Mouse (Mus musculus) MEL (cell line): ENCODE measurements around the gene Garnl3. TPM values are rescaled to one million over a fixed set of nuclear protein-coding genes. Genes with fewer than 3 reads are reported as not detected.

Source experiments
- DNase-seq: peaks from one replicate; pipeline ENCODE4 v3.0.0; 2011; ENCODE audit warnings: low read depth, low spot score
- H3K27ac ChIP-seq: 2 replicates; pipeline ENCODE4 v1.5.1; 2012; ENCODE audit warnings: low read depth, mild to moderate bottlenecking, control low read depth, low read length, moderate library complexity; ENCODE audit not compliant: control insufficient read depth
- H3K27me3 ChIP-seq, 2 experiments: fragments of 150-350 bp in 1 of 2; sonication (generic) in 1 of 2; 2 replicates each; pipeline ENCODE4 v1.6.1; 2012; ENCODE audit warnings: low read length in 2 of 2, mild to moderate bottlenecking in 2 of 2, improper control_type of control experiment in 1 of 2, moderate library complexity in 1 of 2; ENCODE audit not compliant: insufficient read depth in 2 of 2, control insufficient read depth in 1 of 2
- H3K36me3 ChIP-seq, 2 experiments: 2 replicates each; pipeline ENCODE4 v1.6.1; 2012 to 2014; ENCODE audit warnings: low read length in 2 of 2, improper control_type of control experiment in 1 of 2, inconsistent platforms in 1 of 2, mild to moderate bottlenecking in 1 of 2; ENCODE audit not compliant: insufficient read depth in 2 of 2, control insufficient read depth in 1 of 2
- H3K4me1 ChIP-seq, 2 experiments: fragments of 150-350 bp in 1 of 2; sonication (generic) in 1 of 2; 2 replicates each; pipeline ENCODE4 v1.6.1; 2012; ENCODE audit warnings: low read length in 2 of 2, improper control_type of control experiment in 1 of 2, mild to moderate bottlenecking in 1 of 2; ENCODE audit not compliant: insufficient read depth in 2 of 2, control insufficient read depth in 1 of 2
- H3K4me3 ChIP-seq, 2 experiments: fragments of 150-350 bp in 1 of 2; sonication (generic) in 1 of 2; 2 replicates each; pipeline ENCODE4 v1.5.1; 2012; ENCODE audit warnings: low read depth in 2 of 2, low read length in 2 of 2, mild to moderate bottlenecking in 2 of 2, moderate library complexity in 2 of 2, control low read depth in 1 of 2, improper control_type of control experiment in 1 of 2; ENCODE audit not compliant: control insufficient read depth in 1 of 2, insufficient read depth in 1 of 2
- H3K79me2 ChIP-seq: 2 replicates; pipeline ENCODE4 v1.6.1; 2012; ENCODE audit warnings: mild to moderate bottlenecking, low read length, moderate library complexity; ENCODE audit not compliant: control insufficient read depth, poor library complexity, insufficient read depth
- H3K9ac ChIP-seq: 2 replicates; pipeline ENCODE4 v1.6.1; 2012; ENCODE audit warnings: low read depth, mild to moderate bottlenecking, control low read depth, low read length, moderate library complexity; ENCODE audit not compliant: control insufficient read depth, poor library complexity, severe bottlenecking
- H3K9me3 ChIP-seq: fragments of 150-350 bp; sonication (generic); replicated peaks from 2 replicates; pipeline ENCODE4 v1.6.1; 2012; ENCODE audit warnings: mild to moderate bottlenecking, low read length, improper control_type of control experiment, moderate library complexity; ENCODE audit not compliant: insufficient read depth
- BHLHE40 ChIP-seq: IDR thresholded peaks from 2 replicates; pipeline ENCODE4 v1.6.1; 2012; ENCODE audit warnings: low read depth, mild to moderate bottlenecking, inconsistent platforms, low read length, improper control_type of control experiment, borderline replicate concordance
- CHD1 ChIP-seq: IDR thresholded peaks from 2 replicates; pipeline ENCODE4 v1.6.1; 2012; ENCODE audit warnings: low read depth, mild to moderate bottlenecking, inconsistent platforms, low read length, improper control_type of control experiment
- CHD2 ChIP-seq: IDR thresholded peaks from 2 replicates; pipeline ENCODE4 v1.6.1; 2011; ENCODE audit warnings: low read length, improper control_type of control experiment
- CTCF ChIP-seq, 3 experiments: IDR thresholded peaks in 2 of 3; conservative IDR thresholded peaks in 1 of 3; 2 replicates each; pipeline ENCODE4 v1.5.1; 2011 to 2012; ENCODE audit warnings: low read length in 3 of 3, low read depth in 2 of 3, mild to moderate bottlenecking in 2 of 3, improper control_type of control experiment in 1 of 3, inconsistent platforms in 1 of 3, mixed read lengths in 1 of 3, moderate library complexity in 1 of 3; ENCODE audit not compliant: control insufficient read depth in 1 of 3, insufficient read depth in 1 of 3, poor library complexity in 1 of 3, severe bottlenecking in 1 of 3
- E2F4 ChIP-seq: IDR thresholded peaks from 2 replicates; pipeline ENCODE4 v1.6.1; 2011; ENCODE audit warnings: low read depth, low read length, improper control_type of control experiment, borderline replicate concordance
- ELF1 ChIP-seq: IDR thresholded peaks from 2 replicates; pipeline ENCODE4 v1.6.1; 2014; ENCODE audit warnings: low read depth, mild to moderate bottlenecking, inconsistent platforms, low read length, improper control_type of control experiment, moderate library complexity
- EP300 ChIP-seq, 2 experiments: IDR thresholded peaks; 2 replicates each; pipeline ENCODE4 v1.6.1; 2011; ENCODE audit warnings: improper control_type of control experiment in 2 of 2, low read length in 2 of 2, low read depth in 1 of 2, mild to moderate bottlenecking in 1 of 2
- ETS1 ChIP-seq: IDR thresholded peaks from 2 replicates; pipeline ENCODE4 v1.6.1; 2012; ENCODE audit warnings: low read depth, mild to moderate bottlenecking, inconsistent platforms, low read length, improper control_type of control experiment, moderate library complexity
- GATA1 ChIP-seq: IDR thresholded peaks from 2 replicates; pipeline ENCODE4 v1.6.1; 2011; ENCODE audit warnings: low read depth, low read length, improper control_type of control experiment
- HCFC1 ChIP-seq: IDR thresholded peaks from 2 replicates; pipeline ENCODE4 v1.6.1; 2012; ENCODE audit warnings: low read depth, mild to moderate bottlenecking, inconsistent platforms, low read length, improper control_type of control experiment, moderate library complexity
- JUND ChIP-seq: IDR thresholded peaks from 2 replicates; pipeline ENCODE4 v1.6.1; 2011; ENCODE audit warnings: low read depth, mild to moderate bottlenecking, improper control_type of control experiment, low read length
- MAFK ChIP-seq: IDR thresholded peaks from 2 replicates; pipeline ENCODE4 v1.6.1; 2011; ENCODE audit warnings: low read depth, mild to moderate bottlenecking, low read length, improper control_type of control experiment, borderline replicate concordance
- MAX ChIP-seq: IDR thresholded peaks from 2 replicates; pipeline ENCODE4 v1.6.1; 2011; ENCODE audit warnings: low read length, improper control_type of control experiment
- MEF2A ChIP-seq: IDR thresholded peaks from 2 replicates; pipeline ENCODE4 v1.6.1; 2014; ENCODE audit warnings: low read depth, mild to moderate bottlenecking, inconsistent platforms, low read length, improper control_type of control experiment; ENCODE audit not compliant: poor library complexity, insufficient replicate concordance, severe bottlenecking; ENCODE audit errors: extremely low read depth
- MXI1 ChIP-seq: IDR thresholded peaks from 2 replicates; pipeline ENCODE4 v1.6.1; 2011; ENCODE audit warnings: mild to moderate bottlenecking, low read depth, low read length, improper control_type of control experiment
- MYB ChIP-seq: IDR thresholded peaks from 2 replicates; pipeline ENCODE4 v1.6.1; 2011; ENCODE audit warnings: mild to moderate bottlenecking, low read depth, low read length, improper control_type of control experiment
- MYC ChIP-seq: IDR thresholded peaks from 2 replicates; pipeline ENCODE4 v1.6.1; 2011; ENCODE audit warnings: low read depth, mild to moderate bottlenecking, low read length, improper control_type of control experiment, moderate library complexity
- NRF1 ChIP-seq: IDR thresholded peaks from 2 replicates; pipeline ENCODE4 v1.6.1; 2014; ENCODE audit warnings: low read depth, mild to moderate bottlenecking, inconsistent platforms, low read length, improper control_type of control experiment, moderate library complexity; ENCODE audit not compliant: poor library complexity, insufficient read depth, severe bottlenecking
- POLR2A ChIP-seq, 2 experiments: IDR thresholded peaks; 2 replicates each; pipeline ENCODE4 v1.6.1; 2011 to 2012; ENCODE audit warnings: low read length in 2 of 2, mild to moderate bottlenecking in 2 of 2, control low read depth in 1 of 2, improper control_type of control experiment in 1 of 2, low read depth in 1 of 2, moderate library complexity in 1 of 2; ENCODE audit not compliant: control insufficient read depth in 1 of 2, insufficient read depth in 1 of 2, poor library complexity in 1 of 2
- POLR2AphosphoS2 ChIP-seq: IDR thresholded peaks from 2 replicates; pipeline ENCODE4 v1.6.1; 2011; ENCODE audit warnings: low read length, improper control_type of control experiment
- POLR2AphosphoS5 ChIP-seq: IDR thresholded peaks from 2 replicates; pipeline ENCODE4 v1.6.1; 2012; ENCODE audit warnings: low read depth, borderline replicate concordance, mild to moderate bottlenecking, inconsistent platforms, low read length, moderate library complexity, mixed read lengths
- RAD21 ChIP-seq: IDR thresholded peaks from 2 replicates; pipeline ENCODE4 v1.6.1; 2011; ENCODE audit warnings: mild to moderate bottlenecking, low read depth, low read length, improper control_type of control experiment
- RCOR1 ChIP-seq: IDR thresholded peaks from 2 replicates; pipeline ENCODE4 v1.6.1; 2012; ENCODE audit warnings: low read depth, mild to moderate bottlenecking, inconsistent platforms, low read length, improper control_type of control experiment
- SMC3 ChIP-seq: IDR thresholded peaks from 2 replicates; pipeline ENCODE4 v1.6.1; 2011; ENCODE audit warnings: low read depth, low read length, improper control_type of control experiment
- TAL1 ChIP-seq: IDR thresholded peaks from 2 replicates; pipeline ENCODE4 v1.6.1; 2012; ENCODE audit warnings: mild to moderate bottlenecking, inconsistent platforms, low read length, moderate library complexity, mixed read lengths
- TBP ChIP-seq: IDR thresholded peaks from 2 replicates; pipeline ENCODE4 v1.8.0; 2011; ENCODE audit warnings: low read depth, low read length, improper control_type of control experiment
- TCF12 ChIP-seq: IDR thresholded peaks from 2 replicates; pipeline ENCODE4 v1.6.1; 2014; ENCODE audit warnings: low read depth, mild to moderate bottlenecking, inconsistent platforms, low read length, improper control_type of control experiment, moderate library complexity
- UBTF ChIP-seq: IDR thresholded peaks from 2 replicates; pipeline ENCODE4 v1.6.1; 2012; ENCODE audit warnings: low read depth, mild to moderate bottlenecking, inconsistent platforms, low read length, improper control_type of control experiment, moderate library complexity, borderline replicate concordance; ENCODE audit not compliant: insufficient read depth
- USF1 ChIP-seq: IDR thresholded peaks from 2 replicates; pipeline ENCODE4 v1.6.1; 2014; ENCODE audit warnings: low read depth, mild to moderate bottlenecking, inconsistent platforms, low read length, improper control_type of control experiment, moderate library complexity
- USF2 ChIP-seq, 2 experiments: IDR thresholded peaks; 2 replicates each; pipeline ENCODE4 v1.6.1; 2011 to 2012; ENCODE audit warnings: improper control_type of control experiment in 2 of 2, low read length in 2 of 2, borderline replicate concordance in 1 of 2, inconsistent platforms in 1 of 2, low read depth in 1 of 2, mild to moderate bottlenecking in 1 of 2; ENCODE audit not compliant: insufficient read depth in 1 of 2
- ZC3H11A ChIP-seq: IDR thresholded peaks from 2 replicates; pipeline ENCODE4 v1.6.1; 2012; ENCODE audit warnings: low read depth, mild to moderate bottlenecking, inconsistent platforms, low read length, improper control_type of control experiment
- ZKSCAN1 ChIP-seq: IDR thresholded peaks from 2 replicates; pipeline ENCODE4 v1.6.1; 2012; ENCODE audit warnings: low read depth, mild to moderate bottlenecking, inconsistent platforms, low read length, improper control_type of control experiment, moderate library complexity
- ZNF384 ChIP-seq: IDR thresholded peaks from 2 replicates; pipeline ENCODE4 v1.6.1; 2012; ENCODE audit warnings: low read depth, mild to moderate bottlenecking, inconsistent platforms, low read length, improper control_type of control experiment
- polyA plus RNA-seq, 2 experiments: library from polyadenylated mRNA; stranded (reverse) in 1 of 2; unstranded in 1 of 2; fragments of >175 nt in 1 of 2; fragments of >200 nt in 1 of 2; gene quantifications; 2 replicates each; pipeline versions ENCODE4 v1.2.1 to v1.2.4; 2012; ENCODE audit warnings: low replicate concordance in 2 of 2, low read depth in 1 of 2; ENCODE audit not compliant: insufficient read length in 2 of 2, insufficient read depth in 1 of 2, missing spikeins in 1 of 2
- total RNA-seq: library from RNA; depleted of rRNA; stranded (reverse); fragments of 300-350 nt; gene quantifications from 2 replicates; pipeline ENCODE4 v1.2.3, GENCODE M21; 2012

Gene Garnl3
- total and polyA plus RNA-seq, 3 experiments: 1.5 to 2.3 TPM; not detected in 1

DNA sequence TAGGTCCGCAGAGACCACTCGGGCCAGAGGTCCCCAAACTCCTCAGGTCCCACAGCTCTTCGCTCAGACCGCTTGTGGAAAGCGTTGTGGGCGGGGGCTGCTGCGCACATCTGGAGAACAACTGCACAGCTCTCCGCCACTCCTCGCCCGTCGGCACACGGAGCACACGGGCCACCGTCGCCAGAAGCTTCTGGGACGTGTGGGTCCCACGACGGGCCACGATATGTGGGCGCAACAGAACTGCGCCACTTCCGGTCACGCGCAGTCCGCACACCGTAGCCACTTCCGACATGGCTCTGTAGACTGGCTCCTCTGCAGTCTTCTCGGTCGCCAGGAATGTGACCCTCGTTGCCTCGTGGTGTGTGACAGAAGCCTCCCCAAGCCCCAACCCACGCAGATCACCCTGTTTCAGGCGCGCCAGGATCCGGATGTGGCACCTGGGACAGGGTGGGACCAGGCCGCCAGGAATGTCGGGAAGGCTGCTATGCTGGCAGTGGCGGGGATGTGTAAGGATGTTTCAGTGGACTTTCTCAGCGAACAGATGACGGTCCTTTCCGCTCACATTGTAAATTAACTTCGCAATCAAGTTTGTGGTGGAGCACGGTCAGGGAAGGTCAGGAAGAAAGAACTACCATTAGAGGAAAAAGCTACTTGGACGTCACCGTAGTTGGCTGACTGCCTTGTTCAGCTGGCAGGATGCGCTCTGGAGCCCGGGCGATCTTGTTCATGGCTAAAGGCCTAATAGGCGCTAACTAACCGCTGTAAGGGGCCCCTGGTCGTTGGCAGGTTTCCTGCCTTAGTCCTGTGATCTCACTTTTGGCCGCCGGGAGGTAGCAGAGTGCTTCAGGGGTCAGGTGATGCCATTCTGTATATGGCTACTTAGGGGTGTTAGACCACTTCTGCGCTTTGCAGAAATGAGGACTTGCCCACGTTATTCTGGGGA, 164.5 kb downstream of the Garnl3 start:
- DNase-seq: peak; percentile 94
- H3K27me3 ChIP-seq: no peaks in the 10 kb centered on the region
- H3K79me2 ChIP-seq: peaks cover 35% of the 10 kb centered on the region
- H3K4me3 ChIP-seq: peak overlapping the region; percentile 82 to 95
- peaks cover 0 to 5% of the 10 kb centered on the region in 2 experiments; a peak in 2 of 4 replicates for H3K4me1 ChIP-seq
- H3K27ac ChIP-seq: peak overlapping the region; percentile 95
- peaks cover 6 to 12% of the 10 kb centered on the region in 2 experiments for H3K36me3 ChIP-seq
- H3K9ac ChIP-seq: peak overlapping the region; percentile 91
- no peaks in the 10 kb centered on the region for H3K9me3 ChIP-seq
- TF ChIP-seq CHD1 (0 out of 2 replicates have a peak, but pooled peaks have one; percentile 21), ELF1 (peak; percentile 94), USF2 (IDR thresholded peaks at IDR 0.05; ENCODE audit: borderline replicate concordance in 1 of 2, insufficient read depth in 1 of 2, low read depth in 1 of 2, low read length in 2 of 2) (0 out of 4 replicates have a peak, but pooled peaks of 1 of the 2 experiments have one; percentile 39), SMC3 (peak; percentile 51), ZKSCAN1 (peak; percentile 24; the same call in 1 of the 2 replicates), EP300 (IDR thresholded peaks at IDR 0.05; ENCODE audit: low read depth in 1 of 2, low read length in 2 of 2) (peak in 1 of 2 experiments; percentile 8; a peak in 2 of 4 replicates), MXI1 (peak; percentile 84), TCF12 (peak; percentile 75), E2F4 (no peak; the same call in 1 of the 2 replicates), MAX (peak; percentile 91), USF1 (peak; percentile 91), POLR2AphosphoS5 (peak; percentile 62), CHD2 (0 out of 2 replicates have a peak, but pooled peaks have one; percentile 36), RAD21 (no peak; the same call in 1 of the 2 replicates), UBTF (0 out of 2 replicates have a peak, but pooled peaks have one; percentile 49), MYC (peak; percentile 92), HCFC1 (peak; percentile 95), NRF1 (peak; percentile 75), TAL1 (no peak), ETS1 (no peak; the same call in 1 of the 2 replicates), TBP (peak; percentile 77), JUND (no peak), RCOR1 (0 out of 2 replicates have a peak, but pooled peaks have one; percentile 15), CTCF (IDR thresholded peaks at IDR 0.05 in 2 of 3, conservative IDR thresholded peaks at IDR 0.05 in 1 of 3; ENCODE audit: control insufficient read depth in 1 of 3, insufficient read depth in 1 of 3, low read depth in 2 of 3, low read length in 3 of 3, poor library complexity in 1 of 3, severe bottlenecking in 1 of 3) (peak; percentile 42 to 57 (median 54); a peak in 5 of 6 replicates), ZC3H11A (no peak), POLR2A (IDR thresholded peaks at IDR 0.05; ENCODE audit: control insufficient read depth in 1 of 2, insufficient read depth in 1 of 2, low read depth in 1 of 2, low read length in 2 of 2, poor library complexity in 1 of 2) (peak; percentile 87 to 94), ZNF384 (no peak), MEF2A (peak; percentile 30; the same call in 1 of the 2 replicates), BHLHE40 (peak; percentile 87), GATA1 (no peak), MAFK (no peak), MYB (no peak), POLR2AphosphoS2 (peak; percentile 87)
